Mouse (Mus musculus) telencephalon, adult 2 months (tissue): ENCODE measurements at regions not wholly inside any gene's neighbourhood (a gene's known extent, or its start where the extent isn't known, plus 50 kb on each side); places are given as distances from the start of the nearest gene placed in this dataset.

Experiments used
- DNase-seq: peaks from one replicate; pipeline ENCODE4 v3.0.0-alpha.2; 2011; ENCODE audit warnings: low read depth, low spot score

- DNase-seq, result peak; percentile 76
These were observed 58.6 kb downstream of the Mrm1 start for GRCm38 (mm10) chr11:84760622-84761196.

DNA sequence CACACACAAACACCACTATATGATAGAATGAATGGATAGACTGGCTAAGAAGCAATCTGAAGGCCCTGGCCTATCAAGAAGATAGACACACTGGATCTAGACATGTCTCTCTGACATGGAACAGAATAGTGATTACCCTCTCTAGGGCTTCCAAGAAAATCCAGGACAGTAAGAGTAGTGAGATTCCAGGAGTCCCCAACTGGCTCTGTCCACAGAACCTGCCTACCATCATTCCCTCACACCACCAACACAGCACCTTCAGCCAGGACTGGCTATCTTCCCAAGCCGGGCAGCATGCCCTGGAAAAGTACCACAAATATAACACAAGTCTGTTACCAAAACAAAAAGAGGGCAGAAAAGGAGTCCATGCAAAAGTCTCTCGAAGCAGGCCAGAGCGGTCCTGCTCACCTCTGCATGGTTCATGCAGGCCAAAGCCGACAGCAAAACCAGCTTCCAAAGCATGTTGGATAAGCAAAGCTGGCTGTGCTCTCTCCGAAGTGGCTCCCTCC is 59.8 kb downstream of the Mrm1 start:
- peak; percentile 38 for DNase-seq

GRCm38 (mm10) chr11:84752007-84752406 is 67.3 kb downstream of the Mrm1 start:
- no peak for DNase-seq

DNA sequence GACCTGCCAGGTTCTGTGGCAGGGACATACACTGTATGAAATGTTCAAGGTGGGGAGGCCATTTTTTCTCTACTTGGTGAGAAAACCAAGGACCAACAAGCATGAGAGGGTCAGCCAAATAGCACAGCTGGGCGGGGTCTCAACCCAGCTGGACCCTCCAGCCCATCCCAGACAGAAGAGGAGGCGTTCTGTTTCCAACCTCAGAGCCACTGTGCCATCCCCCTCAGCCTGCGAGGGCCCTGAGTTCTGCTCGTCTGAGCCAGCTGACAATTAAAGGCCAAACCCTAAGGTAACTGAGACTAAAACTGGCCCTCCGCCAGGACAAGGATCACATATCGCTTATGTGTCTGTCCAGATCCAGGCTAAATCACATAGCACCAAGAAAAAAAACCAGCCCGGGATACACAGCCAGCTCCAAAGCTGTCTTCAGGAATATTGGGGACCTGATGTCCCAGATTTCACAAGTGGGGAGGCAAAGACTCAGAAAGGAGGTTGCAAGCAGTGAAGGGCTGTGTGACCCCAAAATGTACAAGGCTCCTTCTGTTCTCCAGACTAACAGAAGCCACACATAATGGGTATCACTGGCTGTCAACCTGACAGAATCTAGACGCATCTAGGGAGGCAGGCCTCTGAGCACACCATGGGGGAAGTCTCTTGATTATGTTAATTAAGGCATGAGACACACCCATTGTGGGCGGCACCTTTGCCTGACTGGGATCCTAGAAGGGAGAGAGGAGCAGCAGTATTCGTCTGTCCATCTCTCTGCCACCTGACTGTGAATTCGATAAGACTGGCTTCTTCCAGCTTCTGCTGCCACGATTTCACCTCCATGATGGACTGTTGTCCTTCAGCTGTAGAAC is 69.6 kb downstream of the Mrm1 start:
- DNase-seq, result no peak

DNA sequence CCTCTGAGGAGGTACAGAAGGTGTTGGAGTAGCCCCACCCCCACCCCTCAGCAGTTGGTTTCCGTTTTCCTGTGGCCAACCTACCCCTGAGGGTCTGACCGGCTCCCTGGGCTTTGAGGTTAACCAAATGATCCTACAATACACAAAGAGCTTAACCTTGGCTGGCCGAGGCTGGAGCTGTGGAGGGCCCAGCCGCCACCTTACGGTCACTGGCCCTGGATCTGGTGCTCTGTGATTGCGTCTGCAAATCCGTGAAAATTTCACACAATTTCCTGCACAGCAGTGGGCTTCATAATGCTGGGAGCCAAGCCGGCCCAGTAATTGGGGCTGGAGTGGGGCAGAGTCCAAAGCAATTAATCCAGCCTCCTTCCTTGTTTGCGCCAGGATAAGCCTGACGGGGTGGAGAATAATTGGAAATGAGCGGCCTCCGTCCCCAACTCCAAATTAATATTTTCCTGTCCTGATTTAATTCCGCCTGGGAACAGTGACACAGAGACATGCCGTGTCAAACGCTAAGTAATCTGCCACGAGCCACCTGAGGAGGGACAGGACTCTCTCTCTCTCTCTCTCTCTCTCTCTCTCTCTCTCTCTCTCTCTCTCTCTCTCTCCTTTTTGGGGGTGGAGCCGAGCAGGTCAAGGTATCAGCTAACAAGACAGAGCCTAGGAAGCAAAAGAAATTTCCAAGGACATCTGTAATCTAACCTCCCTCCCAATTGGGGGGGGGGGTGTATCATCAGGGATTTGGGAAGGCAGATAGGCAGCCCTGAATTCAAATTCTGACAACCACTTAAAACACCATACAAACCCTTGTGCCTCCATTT is 80.3 kb downstream of the Mrm1 start:
- DNase-seq, result no peak

DNA sequence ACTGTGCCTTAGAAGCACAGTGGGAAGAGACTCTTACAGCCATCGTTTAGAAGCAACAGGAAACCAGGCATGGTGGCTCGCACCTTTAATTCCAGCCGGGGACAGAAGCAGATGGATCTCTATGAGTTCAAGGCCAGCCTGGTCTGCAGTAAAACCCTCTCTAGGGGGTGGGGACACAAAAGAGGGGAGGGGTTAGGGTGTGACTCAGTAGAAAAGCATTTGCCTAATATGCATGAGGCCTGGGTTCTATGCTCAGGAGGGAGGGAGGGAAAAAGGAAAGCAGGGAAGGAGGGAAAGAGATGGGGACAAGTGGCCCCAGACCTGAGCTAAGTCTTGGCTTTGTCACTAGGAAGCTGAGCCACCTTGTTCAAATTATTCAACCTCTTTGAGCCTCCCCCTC is 81.2 kb downstream of the Mrm1 start:
- no peak for DNase-seq

DNA sequence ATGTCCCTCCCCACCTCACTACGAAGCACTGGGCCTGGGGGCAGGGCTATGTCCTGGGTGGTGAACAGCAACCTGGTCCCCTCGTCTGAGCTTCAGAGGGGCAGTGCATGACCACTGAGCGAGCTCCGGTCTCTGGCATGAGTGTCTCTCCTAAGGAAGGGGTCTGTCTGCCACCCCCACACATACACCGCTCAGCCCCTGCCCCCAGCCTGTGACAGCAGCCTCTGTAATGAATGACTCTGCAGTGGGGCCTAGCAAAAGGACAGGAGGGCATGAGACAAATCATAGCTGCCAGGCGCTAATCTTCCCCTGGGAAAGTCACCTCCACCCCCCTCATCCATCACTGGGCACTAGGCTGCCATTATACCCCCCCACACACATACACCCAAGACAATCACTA is 87.4 kb downstream of the Mrm1 start:
- DNase-seq, result no peak

- no peak for DNase-seq
These were observed 89.1 kb downstream of the Mrm1 start for GRCm38 (mm10) chr11:84730218-84730617.

DNA sequence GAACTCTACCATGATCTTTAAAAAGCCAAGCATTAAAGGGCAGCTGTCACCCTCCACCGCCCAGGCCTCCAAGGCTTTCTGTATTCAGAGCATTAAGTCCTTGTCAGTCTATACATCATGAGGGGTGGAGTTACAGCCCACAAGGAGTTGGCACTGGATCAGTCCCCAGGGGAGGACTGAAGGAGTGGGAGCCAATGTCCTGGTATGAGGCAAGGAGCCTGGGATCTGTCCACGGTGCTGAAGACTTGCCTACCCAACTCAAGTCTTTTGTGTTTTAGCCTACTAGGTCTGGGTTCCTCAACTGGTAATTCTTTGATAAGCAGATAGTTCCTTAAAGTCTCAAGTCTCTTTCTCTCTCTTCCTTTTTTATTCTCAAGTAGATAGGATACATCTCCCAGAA is 90.1 kb downstream of the Mrm1 start:
- no peak for DNase-seq

GRCm38 (mm10) chr11:84725936-84726613 is 93.2 kb downstream of the Mrm1 start:
- no peak for DNase-seq

DNA sequence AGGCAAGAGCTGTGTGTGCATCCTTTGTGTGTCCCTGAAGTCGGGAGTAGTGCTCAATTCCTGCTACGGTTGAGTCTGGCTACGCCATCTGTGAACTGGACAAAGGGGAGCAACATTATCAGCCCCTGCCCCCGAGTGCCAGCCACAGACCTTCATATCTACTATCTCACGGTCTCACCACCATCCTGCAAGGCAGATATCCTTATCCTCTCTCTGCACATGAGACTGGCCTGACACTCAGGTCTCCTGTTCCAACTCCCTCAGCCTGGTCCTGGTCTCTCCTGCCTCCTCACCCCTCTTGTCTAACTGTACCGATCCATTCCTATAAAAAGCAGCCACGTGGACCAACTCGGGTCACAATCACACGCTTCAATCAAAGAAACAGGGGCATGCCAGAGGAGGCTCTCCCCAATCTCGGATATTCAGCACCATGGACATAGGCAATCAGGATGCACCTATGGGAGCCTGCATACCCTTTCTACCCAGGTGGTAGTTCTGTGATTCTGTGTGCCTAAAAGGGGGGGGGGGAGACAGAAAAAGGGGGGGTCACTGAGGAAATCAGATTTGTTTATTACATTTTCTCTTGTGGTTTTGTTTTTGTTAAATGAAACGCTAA is 94.0 kb downstream of the Mrm1 start:
- no peak for DNase-seq

DNA sequence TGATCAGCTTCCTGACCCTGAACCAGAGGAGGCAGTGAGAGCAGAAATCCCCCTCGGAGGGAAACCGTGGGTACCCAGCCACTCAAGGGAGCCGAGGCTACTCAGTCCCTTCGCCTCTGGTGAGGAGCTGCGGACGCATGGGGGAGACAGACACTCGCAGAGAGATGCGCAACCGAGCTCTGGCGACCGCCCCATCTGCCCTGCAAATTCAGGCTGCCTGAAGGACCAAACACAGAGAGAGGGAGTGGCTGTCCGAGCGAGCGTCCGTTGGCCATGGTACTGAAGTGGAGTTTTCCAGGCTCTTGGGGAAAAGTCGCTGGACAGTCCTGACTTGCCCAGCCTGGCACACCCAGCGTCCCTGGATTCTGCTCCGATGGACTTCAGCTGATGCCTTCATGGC is 95.2 kb downstream of the Mrm1 start:
- no peak for DNase-seq

- no peak for DNase-seq
These were observed 96.6 kb downstream of the Mrm1 start for GRCm38 (mm10) chr11:84722658-84723201.

GRCm38 (mm10) chr11:84721979-84722378 is 97.3 kb downstream of the Mrm1 start:
- no peak for DNase-seq

GRCm38 (mm10) chr11:84721150-84721549 is 98.2 kb downstream of the Mrm1 start:
- no peak for DNase-seq

DNA sequence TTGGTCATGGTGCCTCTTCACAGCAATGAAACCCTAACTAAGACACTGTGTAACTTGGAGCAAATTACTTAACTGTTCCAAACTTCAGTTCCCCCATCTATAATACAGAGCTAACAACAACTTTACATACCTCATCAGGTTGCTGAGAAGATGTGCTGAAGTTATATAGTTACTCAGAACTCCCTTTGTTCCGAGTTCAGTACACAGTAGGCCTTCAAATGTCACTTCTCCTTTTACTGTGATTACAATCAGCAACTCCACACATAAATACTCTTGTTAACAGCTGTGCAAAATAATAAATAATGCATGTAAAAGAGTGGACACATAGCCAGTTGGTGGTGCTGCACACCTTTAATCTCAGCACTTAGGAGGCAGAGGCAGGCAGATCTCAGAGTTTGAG is 99.5 kb downstream of the Mrm1 start:
- DNase-seq, result no peak

DNA sequence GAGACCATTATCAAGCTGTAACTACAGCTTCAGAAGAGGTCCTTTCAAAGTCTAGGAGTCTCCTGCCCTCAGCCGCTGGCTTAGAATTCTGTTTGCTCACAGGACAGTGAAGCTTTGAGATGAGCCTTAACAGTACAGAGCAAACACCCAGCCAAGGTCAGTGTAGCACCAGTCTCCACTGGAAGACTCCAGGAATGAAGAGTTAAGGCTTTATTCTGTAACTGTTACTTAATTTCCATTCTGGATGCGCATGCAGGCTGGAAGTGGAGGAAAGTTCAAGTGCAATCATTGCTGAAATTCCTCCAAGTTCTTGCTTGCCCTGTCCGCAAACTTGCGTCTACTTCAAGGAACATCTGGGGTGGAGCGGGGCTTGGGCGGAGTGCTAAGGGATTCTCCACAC is 106.6 kb downstream of the Mrm1 start:
- DNase-seq, result no peak

DNA sequence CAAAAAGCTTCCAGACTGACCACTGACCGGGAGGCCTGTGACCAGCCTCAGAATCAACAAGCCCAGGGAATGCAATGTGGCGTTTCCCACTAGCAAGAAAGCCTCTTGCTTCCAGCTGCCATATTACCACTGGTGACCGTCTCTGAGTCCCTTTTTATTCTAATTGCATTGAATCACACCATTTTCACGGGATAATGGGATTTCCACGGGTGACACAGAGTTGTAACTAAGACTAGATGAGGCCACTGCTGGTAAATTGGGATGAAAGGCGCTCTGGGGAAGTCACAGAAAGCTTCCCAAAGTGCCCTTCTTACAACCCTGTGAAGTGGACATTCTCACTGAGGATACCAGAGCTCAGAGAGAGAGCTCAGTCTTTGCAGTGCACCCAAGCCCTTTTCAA is 107.4 kb downstream of the Mrm1 start:
- DNase-seq, result no peak

DNA sequence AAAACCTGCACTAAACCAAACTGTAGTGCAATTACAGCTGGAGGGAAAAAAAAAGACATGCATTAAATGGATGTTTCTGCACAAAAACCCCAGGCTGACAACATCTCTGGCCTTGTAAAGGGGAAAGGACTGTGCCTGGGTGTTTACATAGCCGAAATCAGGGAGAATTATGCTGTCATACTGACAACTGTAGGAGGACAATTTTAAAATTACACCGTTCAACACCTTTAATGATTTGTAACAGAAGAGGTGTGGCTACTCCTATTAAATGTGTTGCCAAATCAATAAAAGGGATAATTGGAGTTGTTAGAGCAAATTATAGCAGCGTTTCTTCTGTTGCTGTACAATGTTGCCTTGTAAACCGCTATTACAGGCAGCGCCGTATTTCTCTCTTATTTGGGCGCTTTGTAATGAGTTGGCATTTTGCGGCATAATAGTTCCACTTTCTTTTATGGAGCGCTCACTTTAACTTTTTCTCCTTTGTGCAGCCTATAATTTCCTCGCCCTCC is 111.0 kb downstream of the Mrm1 start:
- no peak for DNase-seq

DNA sequence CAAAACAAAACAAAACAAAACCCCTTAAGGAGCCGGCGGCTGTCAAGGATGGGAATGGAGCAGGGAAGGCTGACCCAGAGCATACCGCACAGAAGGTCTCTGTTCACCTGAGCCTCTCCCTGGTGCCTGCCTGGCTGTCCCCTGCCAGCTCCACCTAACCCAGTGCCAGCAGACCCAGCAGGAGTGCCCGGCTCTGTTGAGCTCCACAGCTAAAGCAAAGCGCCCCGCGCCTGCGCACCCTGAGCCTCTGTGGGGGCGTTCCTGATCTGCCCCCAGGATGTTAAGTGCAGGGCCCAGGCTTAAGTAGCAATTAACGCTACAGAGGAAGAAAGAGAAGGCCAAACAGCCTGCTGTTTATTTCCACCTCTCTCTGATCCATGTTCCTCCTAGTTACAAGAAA is 111.5 kb downstream of the Mrm1 start:
- DNase-seq, result no peak

- DNase-seq, result no peak
These were observed 112.6 kb downstream of the Mrm1 start for GRCm38 (mm10) chr11:84706692-84707091.
